Mouse (Mus musculus): Measurements from ENCODE around the gene Olfr1208.

GRCm38 (mm10) chr2:88902211-88902610 is at the start of gene Olfr1208:
- TF ChIP-seq CTCF (IDR thresholded peaks at IDR 0.05; ENCODE audit: borderline replicate concordance, control insufficient read depth, extremely low read depth, insufficient read depth, low read length, poor library complexity) (no peak), POLR2A (IDR thresholded peaks at IDR 0.05; ENCODE audit: control insufficient read depth, extremely low read depth, insufficient read depth, low read length, poor library complexity) (no peak)

Measured in thymus, adult 2 months (tissue).